Mouse (Mus musculus) gastrocnemius, postnatal 25 days (tissue): ENCODE results near the gene Cdh13. TPM values are rescaled to one million over a fixed set of nuclear protein-coding genes. Genes with fewer than 3 reads are reported as not detected.
A peak's percentile ranks its signal among the peaks of the same experiment; 100 is the strongest.

Experiments
- DNase-seq: peaks from one replicate; pipeline ENCODE4 v3.0.0; 2022
- long read RNA-seq, 2 experiments: library from polyadenylated mRNA; stranded (forward); transcript quantifications; one replicate each; pipeline ENCODE4 v2.0.0; 2021
- total RNA-seq, 2 experiments: library from RNA; stranded (reverse); gene quantifications; 1 replicate in 1 of 2; 2 replicates in 1 of 2; pipeline ENCODE4 v1.2.3; 2021

Gene Cdh13
- 100 to 1,000 TPM; 102 to 124 TPM for total RNA-seq
- long read RNA-seq, experiment 1, partial matches to known transcripts: 56 of 87 reads
- long read RNA-seq, experiment 1, other reads (novel, unspliced or antisense): 31 of 87 reads
- long read RNA-seq, experiment 2, partial matches to known transcripts: 106 of 150 reads
- long read RNA-seq, experiment 2, other reads (novel, unspliced or antisense): 44 of 150 reads

DNA sequence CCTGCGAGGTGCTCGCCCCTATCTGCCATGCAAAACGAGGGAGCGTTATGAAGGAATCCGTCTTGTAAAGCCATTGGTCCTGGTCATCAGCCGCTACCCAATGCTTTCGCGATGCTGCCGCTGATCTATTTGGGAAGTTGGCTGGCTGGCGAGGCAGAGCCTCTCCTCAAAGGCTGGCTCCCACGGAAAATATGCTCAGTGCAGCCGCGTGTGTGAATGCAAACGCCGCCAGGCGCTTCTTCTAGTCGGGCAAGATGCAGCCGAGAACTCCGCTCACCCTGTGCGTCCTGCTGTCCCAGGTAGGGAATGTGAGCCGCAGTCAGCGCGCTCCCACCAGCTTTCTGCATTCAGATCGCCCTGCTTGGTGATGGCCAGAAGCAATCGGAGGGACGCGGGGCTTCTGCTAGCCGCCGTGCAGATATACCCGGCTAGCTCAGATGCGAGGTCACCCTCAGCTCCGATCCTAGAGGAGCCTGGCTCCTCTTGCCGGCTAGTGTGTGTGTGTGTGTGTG, at the start of gene Cdh13:
Gene Cdh13 (plus strand): TSS at position 134 of the 512 bp plus-strand sequence.
- DNase-seq: peak; percentile 55

DNA sequence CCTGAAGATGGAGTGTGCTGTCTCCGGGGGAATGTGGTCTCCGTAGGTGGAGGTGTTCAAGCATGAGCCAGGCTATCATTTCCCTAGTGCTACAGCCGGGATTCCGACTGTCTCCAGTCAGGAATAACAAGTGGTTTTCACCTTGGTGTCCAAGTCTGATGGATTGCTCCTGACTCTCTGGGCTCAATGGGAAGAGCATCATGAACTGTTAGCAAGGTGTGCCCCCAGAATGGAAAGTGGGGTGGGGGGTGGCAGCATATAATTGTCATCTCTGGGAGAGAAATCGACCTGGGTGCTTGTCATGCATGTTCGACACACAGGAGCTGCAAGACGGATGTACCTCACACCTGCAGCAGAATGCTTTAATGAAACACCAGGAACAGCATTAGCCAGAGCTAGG, 47.9 kb upstream of the Cdh13 start:
- DNase-seq: no peak

DNA sequence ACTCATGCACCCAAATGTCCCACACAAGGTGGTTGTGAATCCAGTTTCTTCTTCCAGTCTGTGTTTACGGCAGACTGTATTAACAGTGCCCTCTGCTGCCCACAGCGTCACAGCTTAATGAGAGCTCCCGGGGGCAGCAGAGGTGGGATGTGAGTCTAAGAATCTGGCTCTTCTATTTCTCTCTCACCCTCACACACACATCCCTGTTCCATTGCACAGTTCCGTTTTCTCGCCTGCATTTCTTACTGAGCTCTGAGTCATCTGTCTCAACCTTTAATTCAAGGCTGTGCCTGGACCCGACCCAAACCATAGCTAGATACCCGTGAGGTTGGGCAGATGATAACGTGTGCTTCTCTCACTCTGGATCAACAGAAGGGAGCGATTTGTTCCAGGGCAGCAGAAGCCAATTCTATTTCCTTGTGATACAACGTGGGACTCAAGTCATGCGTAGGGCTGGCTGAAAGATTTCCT, 46.3 kb upstream of the Cdh13 start:
- no peak for DNase-seq

DNA sequence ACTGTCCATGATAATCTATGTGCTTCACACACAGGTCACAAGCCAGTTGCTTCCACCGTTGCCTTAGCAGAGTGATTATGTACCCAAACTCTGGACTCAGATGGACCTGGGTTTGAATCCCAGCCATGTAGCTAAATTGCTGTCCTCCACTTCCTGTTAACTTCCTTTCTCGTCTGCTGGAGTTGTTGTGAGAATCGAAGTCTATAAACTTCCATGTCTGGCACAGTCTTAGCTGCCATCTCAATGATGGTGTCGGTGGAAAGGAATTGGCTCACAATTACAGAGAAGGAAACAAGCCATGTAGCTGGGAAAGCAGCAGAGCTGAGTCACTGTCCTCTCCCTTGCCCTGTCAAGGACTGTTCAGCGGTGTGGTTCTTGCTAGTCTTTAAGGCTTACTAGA, 45.4 kb upstream of the Cdh13 start:
- no peak for DNase-seq

DNA sequence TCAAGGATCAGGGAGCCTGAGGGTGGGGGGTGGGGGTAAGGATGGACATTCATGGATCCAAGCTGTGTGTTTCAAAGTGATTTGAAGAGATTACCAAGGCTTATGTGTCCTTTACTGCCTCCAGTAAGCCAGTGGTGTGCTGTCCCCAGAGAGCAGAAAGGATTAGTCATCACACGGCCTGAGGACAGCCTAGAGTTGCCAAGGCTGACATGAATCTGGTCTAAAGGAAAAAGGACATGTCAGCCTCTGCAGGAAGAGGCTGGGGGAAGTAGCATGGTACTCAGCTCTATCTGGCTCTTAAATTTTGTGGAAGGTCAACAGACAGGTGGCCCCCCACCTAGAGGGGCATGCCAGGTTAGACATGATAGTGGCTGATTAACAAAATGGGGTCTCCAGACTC, 44.3 kb upstream of the Cdh13 start:
- no peak for DNase-seq

DNA sequence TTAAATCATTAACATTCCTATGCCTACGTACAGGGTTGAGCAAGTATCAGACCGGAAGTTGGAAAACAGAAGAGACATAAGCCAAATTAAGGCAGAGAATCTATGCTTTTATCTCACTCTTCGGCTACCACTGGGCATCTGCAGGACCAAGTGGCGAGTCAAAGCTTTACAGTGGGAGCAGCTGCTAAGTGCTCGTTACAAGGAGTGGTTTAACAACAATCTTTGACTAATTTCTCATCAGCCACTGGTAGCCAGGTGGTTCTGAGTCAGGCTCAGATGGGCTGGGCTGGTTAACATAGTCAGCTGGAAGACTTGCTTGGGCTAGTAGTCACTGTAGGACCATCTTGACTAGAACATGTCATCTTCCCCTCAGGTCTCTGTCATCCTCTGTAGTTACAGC, 34.2 kb upstream of the Cdh13 start:
- DNase-seq: no peak

DNA sequence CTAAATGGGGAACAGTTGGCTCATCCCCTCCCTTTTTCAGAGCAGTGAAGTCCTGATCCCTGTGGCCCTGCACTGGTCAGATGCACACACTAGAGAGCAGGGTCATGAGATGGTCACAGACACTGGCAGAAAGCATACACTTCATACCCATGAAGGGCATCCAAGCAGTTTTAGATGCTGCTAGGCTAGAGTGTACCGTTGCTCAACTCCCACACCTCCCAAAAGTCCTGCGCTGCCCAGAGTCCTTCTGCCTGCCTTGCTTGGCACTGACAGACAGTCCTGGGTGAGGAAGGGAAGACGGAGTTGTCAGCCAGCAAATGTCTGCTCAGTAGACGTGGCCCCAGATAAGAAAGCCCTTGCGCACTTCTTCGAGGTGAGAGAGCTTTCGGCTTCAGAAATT, 33.6 kb upstream of the Cdh13 start:
- peak; percentile 38 for DNase-seq

DNA sequence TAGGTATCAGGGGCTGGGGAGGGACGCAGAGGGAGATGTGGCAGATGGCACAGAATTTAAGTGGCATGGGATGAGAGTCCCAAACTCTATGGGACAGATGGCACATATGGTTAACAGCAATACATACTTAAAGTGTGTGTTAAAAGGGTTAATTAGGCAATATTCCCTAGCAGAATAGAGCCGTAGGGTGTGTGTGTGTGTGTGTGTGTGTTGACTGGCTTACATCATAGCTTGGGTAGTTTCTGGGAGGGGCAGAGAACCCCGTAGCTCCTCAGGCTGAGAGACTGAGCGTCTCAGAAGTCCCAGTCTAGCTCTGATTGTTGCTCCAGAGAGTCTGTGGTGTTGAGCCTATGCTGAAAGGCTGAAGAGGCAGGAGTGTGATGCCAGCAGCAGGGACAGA, 20.4 kb upstream of the Cdh13 start:
- no peak for DNase-seq

DNA sequence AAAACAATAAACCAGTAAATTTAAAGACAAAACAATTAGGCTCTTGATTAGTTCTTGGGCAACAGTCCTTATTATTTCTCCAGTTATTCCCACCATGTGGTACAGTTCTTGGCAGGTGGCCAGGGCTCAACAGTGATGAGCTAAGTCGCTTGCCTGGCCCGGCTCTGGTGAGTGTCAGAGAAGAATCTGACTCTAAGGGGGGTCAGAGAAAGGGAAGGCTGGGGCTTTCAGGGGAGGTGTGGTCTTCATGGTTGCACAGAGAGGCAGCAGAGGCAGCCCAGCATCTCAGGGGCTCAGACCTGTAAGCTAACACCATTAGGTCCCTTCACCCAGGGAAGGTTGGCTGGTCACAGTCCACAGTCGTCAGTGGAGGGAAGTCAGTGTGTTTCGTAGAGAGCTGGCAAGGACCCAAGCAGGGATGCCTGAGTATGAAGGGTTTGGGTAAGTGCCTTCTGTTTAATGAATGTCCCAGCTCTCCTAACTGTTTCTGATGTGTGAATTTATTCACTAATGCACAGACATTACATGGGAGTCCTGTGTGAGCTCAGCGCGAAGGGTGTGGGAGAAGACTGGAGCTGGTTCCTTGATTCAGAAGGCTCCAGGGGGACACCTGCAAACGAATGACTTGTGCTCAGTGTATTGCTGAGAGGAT, 12.7 kb upstream of the Cdh13 start:
- no peak for DNase-seq

DNA sequence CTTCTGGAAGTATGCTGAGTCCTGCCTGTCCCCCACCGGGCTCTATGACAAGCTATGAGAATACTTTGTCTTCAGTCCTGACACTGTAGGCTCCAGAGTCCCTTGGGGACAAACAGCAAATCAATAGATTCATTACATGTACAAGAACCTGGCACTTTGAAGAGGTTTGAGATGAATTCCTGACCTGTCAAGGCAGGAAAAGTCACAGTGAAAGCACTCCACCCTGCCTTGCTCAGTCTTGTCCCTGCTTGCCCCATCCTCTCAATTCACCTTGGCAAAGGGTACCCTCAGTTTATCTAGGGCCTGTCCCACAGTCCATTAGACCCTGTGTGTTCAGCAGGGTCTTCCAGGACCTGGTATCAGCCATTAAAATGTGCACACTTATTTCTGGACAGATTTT, 11.0 kb upstream of the Cdh13 start:
- DNase-seq: no peak

DNA sequence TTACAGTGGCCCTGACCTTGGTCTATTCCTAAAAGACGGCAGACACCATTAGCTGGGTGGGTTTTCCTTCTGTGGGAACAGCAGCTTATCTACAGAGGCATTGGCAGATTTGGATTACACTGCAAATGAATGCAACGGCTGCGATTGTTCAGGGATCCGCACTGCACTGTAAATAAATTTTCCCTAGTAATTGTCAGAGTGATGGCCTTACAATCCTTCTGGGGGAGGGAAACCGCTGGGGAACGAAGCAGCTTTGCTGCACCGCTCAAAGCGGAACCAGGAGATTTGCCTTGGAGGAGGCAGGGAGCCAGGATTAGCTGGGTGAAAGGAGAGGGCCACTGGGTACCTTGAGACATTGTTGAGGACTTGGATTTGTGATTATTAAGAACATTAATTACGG, 9.3 kb upstream of the Cdh13 start:
- DNase-seq: no peak

DNA sequence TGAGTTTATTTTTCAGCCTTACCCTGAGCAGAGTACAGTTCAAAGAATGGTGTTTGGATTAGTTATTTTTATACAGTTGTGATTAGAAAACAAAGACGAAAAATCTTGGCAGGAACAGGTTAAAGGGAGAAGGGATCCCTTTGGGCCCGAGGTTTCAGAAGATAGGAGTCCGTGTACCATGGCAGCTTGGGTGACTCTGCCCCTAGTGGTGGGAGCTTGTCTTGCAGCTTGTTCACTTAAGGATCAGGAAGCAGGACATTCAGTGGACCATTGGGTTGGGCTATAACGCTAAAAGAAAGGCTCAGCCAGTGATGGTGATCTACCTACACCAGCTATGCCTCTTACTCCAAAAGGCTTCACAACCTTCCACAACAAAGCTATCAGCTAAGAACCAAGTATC, 8.8 kb upstream of the Cdh13 start:
- no peak for DNase-seq

DNA sequence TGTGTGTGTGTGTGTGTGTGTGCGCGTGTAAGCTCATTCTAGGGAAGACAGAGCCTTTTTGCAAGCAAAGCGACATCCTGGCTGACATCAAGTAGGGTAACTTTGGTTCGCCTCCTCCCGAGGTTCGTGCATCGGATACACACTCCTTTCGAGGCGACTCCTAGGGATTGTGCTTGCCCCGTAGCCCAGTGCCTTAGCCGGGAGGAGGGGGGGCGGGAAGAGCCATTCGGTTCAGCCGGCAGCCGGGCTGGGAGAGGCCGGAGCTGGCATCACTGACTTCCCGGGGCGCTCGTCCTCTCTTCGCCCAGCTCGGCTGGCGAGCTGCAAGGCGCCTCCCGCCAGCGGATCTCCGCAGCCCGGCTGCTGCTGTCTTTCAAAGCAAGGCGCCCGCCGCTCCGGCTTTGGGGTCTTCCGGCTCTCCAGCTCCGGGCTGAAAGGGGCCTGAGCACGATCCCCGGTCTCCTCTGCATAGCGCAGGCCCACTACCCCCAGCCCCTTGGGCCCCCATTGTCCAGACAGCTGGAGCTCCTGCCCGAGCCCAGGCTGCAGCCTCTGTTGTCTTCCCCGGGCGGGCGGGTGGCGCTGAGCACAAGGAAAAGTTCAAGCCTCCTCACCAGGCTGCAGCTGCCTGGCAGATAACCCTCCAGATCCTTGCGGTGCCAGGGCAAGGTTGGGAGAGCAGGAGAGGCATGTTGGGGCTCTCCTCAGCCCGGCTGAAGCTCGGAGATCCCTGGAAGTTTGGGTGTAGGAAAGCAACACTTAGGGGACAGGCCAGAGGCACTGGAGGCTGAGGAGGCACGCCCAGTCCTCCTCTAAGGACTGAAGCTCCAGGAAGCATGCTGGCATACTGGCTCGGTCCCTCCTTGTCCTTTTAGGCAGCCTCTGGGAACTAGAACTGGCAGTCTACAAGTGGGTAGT, 838 bp downstream of the Cdh13 start:
- DNase-seq: peak; percentile 74

DNA sequence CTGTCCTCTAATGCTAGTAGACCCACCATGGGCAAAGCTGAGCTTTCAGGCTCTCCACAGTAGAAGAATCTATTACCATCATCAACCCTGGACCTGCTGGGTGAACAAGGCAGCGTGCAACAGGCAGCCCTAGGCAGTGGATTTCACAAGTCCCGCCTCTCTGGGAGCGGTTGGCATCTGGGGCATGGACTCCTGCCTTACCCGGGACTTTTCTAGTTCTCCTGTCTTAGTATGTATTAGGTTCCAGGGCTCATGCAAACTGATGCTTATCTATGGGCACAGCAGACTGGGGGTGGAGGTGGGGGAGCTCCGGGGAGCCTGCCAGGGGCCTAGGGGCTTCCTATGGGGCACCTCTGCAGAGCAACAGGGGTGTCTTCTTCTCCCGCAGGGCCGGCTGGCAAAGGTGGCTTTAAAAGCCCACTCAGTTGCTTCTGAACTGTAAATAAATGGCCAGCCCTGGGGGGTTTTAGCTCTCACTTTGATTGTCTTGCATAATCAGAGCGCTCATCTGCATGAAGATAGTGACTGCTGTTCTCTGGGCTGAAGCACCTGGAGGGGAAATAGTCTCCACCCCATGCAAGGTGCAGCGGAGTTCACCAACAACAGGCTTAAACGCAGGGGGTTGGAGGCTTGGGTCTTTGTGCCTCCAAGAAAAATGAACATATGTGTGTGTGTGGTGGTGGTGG, 2.2 kb downstream of the Cdh13 start:
- DNase-seq: peak; percentile 41

DNA sequence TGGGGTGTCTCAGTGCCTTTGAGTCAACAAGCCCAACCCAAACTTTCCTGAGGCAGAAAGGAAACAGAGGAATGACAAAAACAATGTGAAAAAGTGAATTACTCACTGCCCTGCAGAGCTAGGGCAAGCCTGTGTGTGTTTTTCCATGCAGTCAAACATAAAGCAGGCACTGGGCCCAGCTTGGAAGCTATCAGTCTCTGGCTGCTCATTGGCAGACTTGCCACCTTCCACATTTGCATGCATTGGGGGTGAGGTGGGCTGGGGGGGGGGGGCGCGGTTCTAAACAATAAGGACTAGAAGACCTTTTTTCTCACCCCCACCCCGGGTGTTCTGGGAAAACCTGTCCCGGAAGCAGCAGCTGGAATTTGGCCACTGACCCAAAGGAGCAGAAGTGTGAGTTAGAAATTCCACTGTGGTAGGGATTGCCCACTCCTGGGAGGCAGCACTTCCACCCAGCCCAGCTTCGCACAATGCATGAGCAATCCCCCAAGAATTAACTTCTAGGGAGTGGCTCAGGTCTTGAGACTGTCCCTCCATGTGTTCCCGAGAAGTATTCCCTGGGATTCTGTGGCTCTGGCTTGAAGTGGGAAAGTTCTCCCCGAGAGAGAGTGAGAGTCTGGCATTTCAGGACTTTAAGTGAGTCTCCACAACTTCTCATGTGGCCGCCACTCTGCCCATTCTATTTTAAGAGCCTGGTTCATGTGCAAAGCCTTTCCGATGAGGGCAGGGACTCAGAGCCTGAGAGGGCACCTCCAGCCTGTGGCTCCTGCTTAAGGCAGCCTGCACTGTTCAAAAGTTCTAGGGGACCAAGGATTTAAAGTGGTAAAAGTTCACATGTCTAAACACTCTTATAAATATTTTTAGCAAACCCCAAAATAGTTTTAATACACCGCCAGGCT, 3.0 kb downstream of the Cdh13 start:
- DNase-seq: peak; percentile 41

DNA sequence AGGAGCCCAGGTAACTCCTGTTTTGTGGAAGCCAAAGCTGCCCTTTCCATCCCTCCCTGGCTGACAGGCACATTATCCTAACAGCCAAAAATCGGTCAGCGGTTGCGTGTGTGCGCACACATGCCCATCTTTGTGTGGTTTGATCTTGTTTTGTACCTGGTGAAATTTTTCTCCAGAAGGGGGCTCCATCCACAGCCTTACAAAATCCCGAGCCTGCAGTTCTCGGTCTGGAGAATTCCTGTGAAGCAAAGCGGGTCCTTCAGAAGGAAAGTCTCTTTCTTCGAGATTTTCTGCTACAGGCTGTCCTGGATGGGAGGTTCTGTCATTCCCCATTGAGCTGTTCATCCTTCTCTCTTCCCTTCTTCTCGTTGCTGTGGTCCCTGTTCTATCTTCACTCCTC, 4.0 kb downstream of the Cdh13 start:
- no peak for DNase-seq

DNA sequence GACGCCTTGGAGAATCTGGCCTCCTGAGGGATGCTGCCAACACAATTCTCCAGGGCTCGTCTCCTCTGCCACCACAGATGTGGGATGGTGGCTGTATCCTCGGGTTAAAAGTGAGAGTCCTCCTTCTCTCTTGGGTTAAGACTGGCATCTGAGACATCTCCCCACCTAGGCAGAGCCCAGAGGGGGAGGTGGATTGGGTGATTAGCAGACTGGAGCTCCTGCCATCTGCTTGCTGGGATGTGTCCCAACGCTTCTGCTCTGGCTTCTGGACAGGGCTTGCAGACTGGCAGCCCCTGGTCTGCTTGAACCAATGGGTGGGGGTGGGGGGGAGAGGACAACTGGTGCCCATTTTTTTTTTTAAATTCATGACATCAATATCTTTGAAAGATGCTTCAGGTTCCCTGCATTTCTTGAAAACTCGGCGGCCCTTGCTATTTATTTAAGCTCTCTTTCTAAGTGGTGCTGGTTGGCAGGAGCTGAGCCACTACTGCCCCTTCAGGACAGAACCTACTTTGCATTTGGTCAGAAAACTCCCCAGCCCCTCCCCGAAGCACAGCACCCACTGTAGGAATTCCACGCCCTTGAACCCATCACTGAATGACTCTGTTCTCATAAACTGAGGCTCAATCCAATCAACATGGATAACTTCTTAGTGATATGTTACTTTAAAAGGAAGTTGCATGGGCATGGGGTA, 4.9 kb downstream of the Cdh13 start:
- DNase-seq: peak; percentile 36

DNA sequence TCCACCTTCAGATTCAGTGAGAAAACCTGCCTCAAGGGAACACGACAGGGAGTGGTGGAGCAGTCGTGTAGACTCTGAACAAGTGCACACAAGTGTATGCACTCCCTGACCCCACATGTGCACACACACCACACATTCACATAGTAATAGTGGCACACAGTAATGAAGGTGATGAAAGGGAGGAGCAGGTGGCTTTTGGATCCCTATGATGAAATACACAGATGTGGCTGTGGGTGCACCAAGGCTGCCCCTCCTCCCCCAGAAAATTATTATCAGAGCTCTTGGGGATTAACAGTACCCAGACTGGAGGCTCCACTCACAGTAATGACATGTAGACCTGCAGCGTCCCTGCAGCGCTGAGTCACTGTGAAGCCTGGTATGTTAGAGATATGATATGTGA, 5.6 kb downstream of the Cdh13 start:
- DNase-seq: no peak

DNA sequence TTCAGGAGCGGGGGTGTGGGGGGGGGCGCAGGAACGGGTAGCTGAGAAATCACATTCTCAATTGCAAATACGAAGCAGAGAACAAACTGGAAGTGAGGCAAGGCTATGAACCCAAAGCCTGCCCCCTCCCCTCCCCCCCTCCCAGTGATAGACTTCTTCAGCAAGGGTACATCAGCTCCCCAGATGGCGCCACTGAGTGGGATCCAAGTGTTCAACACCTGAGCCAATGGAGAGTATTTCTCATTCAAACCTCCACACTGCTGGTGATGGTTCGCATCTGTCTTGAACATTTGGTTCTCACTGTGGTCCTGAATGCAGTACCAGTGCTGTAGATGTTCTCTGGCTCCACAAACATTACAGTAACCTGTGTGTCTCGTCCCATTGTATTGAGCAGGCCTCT, 6.0 kb downstream of the Cdh13 start:
- DNase-seq: no peak

DNA sequence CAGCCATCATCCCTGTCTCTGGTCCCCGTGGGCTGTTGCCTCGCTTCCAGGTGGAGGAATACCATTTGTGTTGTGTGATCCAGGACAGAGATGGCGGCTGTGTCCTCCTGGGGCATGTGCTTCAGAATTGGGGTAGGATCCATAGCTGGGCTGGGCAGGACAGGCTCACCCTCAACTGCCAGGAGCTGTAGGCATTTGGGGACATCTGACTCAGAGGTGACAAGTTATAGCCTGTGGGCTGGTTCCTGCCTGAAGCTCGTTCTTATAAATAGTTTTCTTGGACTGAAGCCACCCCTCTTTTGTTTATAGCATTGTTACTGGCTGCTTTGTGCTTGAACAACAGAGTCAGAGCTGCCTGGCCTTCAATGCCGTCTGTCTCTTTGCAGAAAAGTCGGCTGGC, 6.7 kb downstream of the Cdh13 start:
- no peak for DNase-seq

DNA sequence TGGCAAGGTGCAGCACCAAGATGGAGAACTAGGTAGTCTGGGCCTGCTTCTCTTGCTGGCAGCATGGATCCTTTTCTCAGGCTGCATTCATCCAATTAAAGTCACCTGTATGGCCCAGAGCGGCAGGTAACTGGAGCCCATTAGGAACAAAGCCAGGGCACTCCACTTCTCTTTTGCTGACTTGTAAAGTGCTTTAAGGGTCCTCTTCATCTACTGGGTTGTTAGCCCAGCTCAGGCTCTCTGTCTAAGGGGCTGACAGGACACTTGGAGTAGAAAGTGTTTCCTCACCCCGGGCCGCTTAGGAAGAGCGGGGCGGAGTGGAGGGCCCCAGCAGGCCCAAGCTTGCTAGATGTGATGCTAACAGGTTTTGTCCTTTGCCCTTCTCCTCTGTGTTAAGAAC, 12.9 kb downstream of the Cdh13 start:
- no peak for DNase-seq
